Mouse (Mus musculus): ENCODE measurements around the gene Adig.

Gene Adig

DNA sequence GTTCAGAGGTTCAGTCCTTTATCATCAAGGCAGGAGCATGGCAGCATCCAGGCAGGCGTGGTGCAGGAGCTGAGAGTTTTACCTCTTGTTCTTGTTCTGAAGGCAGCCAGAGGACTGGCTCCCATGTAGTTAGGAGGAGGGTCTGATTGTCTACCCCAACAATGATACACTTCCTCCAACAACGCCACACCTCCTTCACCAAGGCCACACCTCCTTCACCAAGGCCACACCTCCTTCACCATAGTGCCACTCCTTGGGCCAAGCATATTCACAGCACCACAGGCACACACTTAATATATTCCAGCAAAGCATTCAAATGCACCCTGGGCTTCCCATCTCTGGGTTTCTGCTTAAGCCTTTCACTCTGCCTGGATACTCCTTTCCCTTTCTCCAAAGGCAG is 42.9 kb downstream of the Adig start:
- DNase-seq: no peak

DNA sequence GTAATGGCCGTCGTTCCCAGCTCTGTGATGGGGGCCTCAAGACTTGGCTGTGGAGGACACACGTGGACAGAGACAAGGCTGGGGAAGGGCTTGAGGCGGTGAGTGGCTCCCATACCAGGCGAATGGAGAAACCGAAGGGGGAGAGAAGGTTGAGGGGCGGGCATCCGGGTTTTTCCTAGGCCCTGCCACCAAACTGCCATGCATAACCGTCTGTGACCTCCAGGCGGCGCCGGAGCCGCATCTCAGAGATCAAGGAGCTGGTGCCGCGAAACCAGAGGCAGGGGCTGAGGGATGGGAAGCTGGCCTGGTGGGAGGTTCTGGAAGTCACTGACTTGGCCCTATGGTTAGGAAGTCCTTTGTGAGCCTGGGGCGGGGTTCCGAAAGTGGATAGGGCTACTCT is 44.3 kb downstream of the Adig start:
- peak; percentile 67 for DNase-seq

DNA sequence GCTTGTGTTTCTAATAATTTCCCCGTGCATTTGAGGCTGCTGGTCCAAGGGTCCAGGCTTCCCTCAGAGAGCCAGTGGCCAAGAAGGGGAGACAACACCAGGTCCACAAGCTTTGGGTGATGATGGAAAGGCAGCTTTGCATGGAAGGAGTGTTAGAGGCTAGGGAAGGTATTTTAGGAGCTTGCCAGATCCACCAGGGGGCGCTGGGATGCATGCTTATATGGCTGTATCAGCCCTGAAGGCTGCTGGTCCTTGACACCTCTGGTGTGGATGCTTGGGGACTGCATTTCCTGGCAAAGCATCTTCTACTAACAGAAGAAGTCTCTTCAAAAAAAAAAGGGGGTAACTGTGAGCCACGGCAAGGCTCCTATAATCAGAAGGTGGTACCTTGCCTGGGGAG is 47.7 kb downstream of the Adig start:
- peak; percentile 77 to 82 for DNase-seq

DNA sequence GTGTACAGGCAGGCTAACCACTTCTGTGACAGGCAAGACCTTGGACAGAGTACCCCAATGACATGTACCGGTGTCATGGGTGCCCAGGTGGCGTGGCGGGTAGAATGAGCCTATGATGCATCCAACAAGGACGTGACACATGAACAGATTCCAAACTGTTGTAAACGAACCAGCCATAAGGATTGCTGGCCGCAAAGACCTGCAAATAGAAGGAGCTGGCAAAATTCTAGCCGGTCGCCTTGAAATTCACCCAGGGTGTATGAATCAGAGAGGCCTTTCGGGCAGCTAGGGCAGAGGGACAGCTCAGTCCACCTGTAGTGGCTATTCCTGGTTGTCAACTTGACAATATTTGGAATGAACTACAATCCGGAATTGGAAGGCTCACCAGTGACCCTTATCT is 52.0 kb downstream of the Adig start:
- DNase-seq: no peak

DNA sequence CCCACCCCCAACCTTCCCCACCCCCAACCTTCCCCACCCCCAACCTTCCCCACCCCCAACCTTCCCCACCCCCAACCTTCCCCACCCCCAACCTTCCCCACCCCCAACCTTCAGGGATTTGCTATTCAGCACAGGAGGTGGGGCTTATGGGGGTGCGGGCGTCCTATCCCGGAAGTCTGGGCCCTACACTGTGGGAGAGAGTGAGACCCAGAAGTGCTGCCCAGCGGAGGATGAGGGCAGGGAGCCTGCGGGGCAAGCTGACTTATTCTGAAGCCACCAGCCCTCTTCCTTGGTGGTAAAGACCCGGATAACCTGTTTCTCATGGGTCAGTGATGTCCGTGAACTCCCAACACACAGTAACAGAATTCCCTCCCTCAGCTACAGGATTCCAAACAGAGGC is 52.8 kb downstream of the Adig start:
- no peak for DNase-seq

DNA sequence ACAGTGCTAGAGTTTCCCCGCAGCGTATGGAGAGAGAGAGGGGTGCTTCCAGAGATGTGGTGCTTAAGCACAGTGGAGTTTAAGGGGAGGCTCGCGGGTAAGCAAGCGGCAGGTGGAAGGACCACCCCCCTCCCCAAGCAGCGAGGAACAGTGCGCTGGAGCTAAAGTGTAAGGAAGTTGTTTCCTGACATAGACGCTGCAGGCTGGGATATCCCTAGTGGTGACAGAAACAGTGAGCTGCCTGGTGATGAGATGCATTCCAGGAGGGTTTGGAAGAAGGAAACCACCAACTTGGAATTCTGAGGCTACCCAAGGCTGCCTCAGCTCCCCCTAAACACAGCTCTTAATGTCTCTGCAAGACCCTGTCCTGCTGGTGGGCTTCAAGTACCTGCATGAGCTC is 53.4 kb downstream of the Adig start:
- no peak for DNase-seq

DNA sequence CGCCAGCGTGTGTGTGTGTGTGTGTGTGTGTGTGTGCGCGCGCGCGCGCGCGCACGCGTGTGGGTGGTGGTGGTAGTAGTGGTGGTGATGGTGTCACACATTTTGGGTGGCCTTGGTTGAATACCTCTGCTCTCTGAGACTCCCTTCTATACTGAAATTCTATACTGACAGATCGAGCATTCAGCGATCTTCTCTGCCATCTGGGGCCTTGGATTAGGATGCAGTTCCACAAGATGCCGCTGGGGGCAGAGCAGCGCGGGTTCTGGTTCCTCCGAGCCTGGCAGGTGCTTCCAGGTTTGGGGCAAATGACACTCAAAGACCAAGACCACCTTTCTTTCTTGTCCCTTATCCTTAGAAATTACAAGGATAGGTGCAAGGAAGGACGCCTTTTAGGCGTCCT is 53.8 kb downstream of the Adig start:
- peak; percentile 77 to 81 for DNase-seq

DNA sequence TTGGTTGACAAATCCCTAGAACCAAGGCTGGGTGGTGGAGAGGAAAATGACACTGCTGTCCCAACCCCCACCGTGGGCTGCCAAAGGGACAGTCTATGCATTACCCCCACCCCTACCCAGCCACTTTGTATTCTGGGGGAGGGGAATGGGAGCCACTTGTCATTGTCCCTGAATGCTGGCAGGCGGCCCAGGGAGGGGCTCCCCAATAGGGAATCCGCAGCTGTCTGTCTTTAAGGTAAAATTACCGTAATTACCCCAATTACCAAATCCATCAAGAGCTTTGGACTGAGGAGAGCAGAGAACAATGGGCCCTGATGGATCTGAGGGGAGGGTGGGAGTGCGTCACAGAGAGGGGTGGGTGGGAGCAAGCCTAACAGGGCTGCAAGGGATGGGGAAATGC is 54.3 kb downstream of the Adig start:
- DNase-seq: no peak
